Mouse (Mus musculus): ENCODE results near the gene Gak.
"Not testable (repeated sequence)": the region's sequence is repeated elsewhere in the genome, so short reads cannot be mapped to it uniquely, and the experiment has no call there.

The Gak gene

DNA sequence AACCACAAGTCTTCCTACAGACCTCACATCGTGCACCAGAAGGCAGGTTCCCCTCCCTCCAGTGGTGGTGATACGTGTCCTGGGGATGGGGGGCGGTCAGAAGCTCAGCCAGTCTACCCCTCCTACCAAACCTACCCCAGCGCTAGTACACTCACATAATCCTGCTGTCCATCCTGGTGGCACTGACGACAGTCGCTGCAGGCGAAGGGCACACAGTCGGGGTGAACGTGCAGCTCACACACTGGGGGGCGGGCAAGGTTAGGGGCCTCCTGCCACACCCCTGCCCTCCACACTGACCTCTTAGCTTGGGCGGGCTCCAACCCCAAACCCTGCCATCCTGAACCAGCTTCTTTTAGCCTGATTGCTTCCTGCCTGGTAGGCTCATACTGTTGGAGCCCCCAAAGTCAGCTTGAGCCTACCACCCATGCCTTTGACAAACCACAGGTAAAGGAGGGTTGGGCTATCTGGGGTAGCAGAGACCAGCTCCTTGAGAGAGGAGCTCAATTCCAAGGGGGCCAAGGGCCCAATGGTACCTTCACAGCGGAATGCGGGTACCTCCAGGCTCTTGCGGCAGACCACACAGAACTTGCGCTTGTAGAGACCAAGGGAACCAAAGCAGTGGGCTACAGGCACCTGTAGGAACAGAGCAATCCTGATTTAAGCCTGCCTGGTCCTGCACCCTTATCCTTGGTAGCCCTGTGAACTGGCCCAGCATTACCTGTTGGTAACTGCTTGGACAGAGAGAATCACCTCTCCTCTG lies 26.5 kb upstream of the Gak start:
- DNase-seq (ENCODE audit: low read depth, low spot score): no peak

DNA sequence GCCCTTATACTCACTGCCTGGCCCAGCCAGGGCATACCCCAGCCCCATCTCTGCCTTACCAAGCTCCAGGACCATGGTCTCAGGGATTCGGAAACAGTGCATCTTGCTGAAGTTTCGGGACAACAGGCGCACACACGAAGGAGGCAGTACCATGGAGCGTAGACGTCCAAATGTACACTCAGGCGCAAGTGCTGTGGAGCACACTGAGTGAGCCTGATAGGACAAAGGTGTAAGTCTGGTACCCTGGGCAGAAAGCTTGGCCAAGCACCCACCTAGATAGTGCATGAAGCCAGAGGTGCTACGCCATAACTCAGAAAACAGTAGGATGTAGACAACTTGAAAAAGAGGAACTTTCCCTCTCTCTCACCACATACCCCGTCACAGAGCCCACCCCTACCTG lies 25.8 kb upstream of the Gak start:
- no peak for DNase-seq (ENCODE audit: low read depth, low spot score)

DNA sequence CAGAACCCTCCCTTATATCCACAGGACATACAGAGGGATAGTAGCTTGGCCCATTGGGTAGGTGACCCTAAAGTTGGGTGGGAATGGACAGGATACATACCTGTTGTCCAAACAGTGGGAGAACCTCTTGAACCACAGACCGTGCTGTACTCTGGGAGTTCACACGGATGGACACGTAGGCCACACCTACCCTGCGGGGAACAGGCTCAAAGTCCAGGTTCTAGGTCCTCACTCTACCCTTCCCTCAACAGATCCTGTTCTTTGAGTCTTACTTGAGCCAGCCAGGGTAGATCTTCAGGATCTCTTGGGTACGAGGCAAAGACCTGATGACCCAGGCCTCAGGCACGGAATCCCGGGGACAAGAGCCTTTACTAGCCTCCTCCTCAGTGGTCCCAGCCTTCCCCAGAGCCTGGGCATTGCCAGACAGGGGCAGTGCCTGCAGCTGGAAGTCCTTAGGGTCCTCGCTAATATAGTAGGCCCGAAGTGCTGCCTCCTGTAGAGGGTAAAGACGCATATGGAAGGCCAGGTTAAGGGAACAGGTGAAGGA lies 25.0 kb upstream of the Gak start:
- no peak for DNase-seq (ENCODE audit: low read depth, low spot score)

DNA sequence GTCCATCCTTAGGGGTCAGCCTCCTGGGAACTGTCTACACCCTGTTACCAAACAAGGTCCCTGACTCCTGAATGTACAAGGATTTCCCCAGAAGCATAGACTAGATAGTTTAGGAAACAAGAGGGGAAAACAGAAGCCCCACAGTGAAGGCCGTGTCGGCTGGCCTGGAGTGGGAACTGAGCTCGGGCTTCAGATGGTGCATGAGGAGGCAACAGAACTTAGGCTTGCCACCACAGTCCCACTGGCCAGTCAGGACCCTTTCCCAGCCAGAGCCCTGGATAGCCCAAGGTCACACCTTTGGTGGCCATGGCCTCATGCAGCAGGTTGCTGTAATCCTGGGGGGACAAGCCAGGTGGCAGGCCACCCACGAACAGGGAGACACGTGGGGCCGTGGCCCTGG lies 23.8 kb upstream of the Gak start:
- DNase-seq (ENCODE audit: low read depth, low spot score): no peak

DNA sequence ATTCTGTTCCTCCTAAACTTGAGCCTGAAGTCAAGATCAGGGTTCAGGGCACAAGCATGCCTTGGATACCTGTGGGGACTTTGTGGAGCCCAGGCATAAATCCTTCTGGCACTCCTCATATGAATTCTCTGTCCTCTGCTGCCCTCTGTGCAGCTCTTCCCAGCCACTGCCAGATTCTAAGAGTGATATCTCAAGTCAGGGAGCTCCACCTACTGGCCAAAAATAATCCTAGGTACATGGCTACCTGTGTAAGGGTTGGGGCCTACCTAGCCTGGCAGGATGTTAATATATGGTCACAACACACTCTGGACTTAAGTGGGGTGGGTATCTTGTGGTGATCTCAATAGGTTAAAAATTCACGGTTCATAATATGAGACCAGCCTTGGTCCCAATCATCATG lies 22.3 kb upstream of the Gak start:
- DNase-seq (ENCODE audit: low read depth, low spot score): peak; percentile 58

DNA sequence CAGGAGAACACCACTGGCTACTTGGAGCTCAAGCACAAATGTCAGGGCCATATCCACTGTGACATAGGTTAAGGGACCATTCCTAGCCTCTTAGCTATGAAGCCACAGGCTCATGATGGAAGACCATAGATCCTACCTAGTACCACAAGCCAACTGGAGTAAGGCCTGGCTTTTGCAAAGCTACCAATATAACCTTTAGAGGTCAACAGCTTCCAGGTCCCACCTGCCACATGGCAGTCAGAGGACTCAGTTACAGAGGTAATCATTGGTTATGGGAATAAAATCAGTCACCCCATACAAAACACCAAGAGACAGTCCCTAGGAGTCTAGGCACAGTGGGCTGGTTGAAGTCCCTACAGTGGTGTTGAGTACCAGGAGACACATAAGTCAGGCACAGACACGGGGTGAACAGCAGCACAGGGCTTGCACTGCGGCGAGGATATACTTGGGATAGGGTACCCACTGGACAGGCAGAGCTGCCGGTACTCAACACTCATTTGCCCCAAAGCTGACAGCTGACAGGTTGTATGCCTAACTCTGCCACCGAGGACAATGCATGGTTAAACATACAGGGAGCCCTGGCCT lies 21.7 kb upstream of the Gak start:
- DNase-seq (ENCODE audit: low read depth, low spot score): no peak

DNA sequence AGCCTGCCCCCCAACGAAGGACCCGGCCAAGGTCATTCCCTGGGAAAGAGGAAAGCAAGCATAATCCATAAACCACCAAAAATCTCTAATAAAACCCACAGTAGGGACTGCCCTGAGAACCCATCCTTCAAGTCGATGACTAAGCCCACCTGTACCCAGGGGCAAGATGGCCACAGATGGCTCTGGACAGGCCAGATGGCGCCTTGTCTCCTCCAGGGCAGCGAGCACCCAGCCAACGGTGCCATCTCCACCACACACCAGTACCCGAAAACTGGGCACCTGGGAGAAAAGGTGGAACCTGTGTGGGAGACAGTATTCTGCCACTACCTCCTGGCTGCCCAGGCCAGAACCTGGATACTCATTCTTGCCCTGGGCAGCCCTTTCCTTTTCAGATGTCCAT lies 20.8 kb upstream of the Gak start:
- no peak for DNase-seq (ENCODE audit: low read depth, low spot score)

DNA sequence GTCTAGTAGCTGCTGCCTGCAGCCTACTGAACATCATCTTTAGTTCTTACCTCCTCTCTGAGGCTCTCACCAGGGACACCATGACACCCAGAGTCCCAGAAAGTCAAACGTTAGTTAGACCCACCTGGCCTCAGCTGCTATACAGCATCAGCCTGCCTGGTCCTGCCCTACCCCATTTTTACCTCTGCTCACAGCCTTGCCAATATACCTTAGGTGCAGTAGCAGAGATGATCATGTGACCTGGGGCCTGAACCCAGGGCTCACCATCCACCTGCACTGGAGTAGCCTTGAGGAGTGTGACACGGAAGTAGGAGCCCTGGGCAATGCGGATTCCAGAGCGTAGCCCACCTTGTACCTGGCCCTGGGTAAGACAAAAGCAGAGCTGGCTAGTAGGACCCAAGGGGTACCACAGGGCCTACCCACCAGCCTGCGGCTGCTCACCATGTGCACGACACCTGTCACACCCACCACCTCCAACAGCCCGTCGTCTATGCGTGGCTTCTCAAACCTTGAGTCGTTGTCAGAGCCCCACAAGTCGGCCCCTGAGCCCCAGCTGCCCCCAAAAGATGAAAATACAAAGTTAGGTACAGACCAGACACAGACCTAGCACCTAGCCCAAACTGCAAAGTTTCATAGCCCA lies 19.5 kb upstream of the Gak start:
- no peak for DNase-seq (ENCODE audit: low read depth, low spot score)

DNA sequence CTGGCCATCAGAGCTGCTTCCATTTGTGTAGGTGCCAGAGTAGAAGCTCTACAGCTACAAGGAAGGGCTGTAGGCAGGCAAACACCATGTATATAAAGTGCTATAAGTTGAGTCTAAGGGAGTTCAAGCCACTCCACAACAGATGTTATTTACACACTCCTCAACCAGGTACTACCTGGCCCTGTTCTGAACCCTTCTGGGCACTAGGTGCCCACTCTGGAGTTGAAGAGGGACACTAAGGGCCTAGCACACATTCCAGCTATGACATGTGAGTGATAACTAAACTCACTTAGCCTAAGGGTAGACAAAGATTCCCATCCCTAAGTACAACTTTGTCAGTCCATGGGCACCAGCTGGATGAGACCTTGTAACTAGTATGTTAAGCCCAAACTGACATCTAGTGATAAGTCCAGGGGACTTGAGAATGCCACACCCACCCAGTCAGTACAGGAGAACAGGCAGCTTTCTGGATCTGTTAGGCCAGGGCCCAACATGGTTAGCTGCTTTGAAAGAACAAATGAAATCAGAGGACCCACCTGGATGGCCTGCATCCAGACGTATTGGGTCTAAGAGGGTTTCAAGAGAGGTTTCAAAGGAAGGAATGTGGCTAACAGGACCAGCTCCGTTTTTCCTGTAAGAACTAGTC lies 18.4 kb upstream of the Gak start:
- DNase-seq (ENCODE audit: low read depth, low spot score): no peak

DNA sequence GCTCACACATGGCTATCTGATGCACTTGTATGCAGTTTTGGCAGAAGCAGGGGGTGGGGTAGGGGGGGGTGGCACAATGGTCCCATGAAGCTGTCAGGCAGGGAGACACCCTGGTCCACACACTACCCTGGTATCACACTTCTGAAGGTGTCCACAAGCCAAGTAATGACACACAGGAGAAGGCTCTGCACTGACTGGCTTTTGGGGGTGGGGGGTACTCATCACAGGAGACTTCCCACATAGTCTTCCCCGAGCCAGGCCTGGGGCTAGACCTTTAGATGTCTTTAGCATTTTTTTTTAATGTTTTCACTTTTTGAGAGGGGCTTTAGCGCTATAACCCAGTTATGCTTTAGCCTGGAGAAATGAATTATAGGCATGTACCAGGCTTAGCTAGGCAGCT lies 17.8 kb upstream of the Gak start:
- no peak for DNase-seq (ENCODE audit: low read depth, low spot score)

DNA sequence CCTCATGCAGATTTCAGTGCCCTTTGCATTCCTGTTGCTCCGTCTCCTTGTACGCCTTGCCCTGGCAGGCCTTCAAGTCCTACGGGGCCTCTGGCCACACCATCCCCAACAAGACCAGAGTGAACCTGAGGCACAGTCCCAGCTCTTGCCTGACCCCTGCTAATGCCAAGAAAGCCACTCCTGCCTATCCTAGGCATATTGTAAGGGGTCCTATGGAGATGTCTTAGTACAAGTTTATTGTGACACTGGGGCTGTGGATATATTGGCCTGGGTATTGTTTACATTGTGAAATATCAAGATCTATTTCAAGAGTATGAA lies 16.7 kb upstream of the Gak start:
- no peak for DNase-seq (ENCODE audit: low read depth, low spot score)

DNA sequence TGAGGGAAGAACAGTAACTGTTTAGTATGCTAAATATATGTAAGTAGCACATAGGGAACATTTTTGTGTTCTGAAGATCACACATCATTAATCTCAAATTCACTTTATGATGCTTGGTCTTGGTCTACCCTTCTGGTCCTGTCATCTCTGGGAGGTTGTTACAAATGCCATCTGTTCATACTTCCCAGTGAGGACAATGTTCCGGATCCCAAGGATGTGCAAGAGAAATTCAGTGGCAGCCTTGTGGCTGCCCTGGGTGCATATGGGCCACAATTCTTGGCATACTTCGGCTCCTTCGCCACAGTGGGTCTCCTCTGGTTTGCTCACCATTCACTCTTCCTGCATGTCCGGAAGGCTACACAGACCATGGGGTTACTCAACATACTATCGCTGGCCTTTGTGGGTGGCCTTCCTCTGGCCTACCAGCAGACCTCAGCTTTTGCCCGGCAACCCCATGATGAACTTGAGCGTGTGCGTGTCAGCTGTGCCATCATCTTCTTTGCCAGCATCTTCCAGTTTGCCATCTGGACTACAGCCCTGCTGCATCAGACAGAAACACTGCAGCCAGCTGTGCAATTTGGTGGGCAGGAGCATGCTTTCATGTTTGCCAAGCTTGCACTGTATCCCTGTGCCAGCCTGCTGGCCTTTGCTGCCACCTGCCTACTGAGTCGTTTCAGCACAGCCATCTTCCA lies 16.2 kb upstream of the Gak start:
- no peak for DNase-seq (ENCODE audit: low read depth, low spot score)

DNA sequence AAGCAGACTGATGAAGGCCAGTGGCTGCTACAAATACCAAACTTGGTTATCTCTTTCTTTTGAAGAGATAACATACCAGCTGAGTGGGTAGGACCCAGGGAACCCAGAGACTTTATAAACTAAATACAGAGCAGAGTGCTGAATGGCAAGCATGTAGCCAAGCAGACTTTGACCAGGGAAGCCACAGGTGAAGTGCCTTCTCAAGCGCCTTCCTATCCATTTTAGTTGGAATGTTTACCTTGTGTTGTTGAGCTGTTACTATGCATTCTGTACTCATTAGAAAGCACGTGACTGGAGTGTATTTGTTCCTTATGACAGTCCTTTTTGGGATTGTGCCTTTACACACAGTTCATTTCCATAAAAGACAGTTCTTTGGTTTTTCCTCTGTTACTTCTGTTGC lies 14.1 kb upstream of the Gak start:
- no peak for DNase-seq (ENCODE audit: low read depth, low spot score)

DNA sequence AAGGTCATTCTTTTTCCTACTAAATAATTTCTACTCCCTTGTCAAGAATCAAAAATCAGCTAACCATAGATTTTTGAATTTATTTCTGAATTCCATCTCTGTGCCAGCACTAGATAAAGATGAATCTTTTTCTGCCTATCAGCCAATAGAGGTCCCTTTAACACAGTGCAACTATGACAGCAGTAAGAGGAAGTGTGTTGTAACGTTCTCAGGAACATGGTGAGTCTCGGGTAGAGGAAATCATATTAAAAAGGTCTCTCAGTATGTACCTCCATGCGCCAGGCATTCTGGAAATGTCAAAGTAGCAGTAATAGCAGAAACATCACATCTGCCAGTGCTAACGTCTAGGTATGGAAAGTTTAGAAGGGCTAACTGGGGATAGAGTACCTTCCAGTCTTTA lies 6.6 kb upstream of the Gak start:
- DNase-seq (ENCODE audit: low read depth, low spot score): no peak

DNA sequence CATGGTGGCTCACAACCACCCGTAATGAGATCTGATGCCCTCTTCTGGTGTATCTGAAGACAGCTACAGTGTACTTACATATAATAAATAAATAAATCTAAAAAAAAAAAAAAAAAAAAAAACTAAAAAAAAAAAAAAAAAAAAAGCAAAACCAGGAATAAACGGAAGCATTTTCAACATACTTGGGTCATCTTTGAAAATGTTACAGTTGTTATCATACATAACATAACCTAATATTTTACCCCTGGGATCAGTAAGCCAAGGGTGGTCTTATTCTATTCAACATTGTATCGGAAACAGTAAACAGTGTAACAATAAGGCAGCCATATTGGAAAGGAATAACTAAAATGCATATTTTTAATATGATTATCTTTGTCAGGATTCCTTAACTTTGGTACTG lies 4.5 kb upstream of the Gak start:
- DNase-seq (ENCODE audit: low read depth, low spot score): not testable (repeated sequence)

DNA sequence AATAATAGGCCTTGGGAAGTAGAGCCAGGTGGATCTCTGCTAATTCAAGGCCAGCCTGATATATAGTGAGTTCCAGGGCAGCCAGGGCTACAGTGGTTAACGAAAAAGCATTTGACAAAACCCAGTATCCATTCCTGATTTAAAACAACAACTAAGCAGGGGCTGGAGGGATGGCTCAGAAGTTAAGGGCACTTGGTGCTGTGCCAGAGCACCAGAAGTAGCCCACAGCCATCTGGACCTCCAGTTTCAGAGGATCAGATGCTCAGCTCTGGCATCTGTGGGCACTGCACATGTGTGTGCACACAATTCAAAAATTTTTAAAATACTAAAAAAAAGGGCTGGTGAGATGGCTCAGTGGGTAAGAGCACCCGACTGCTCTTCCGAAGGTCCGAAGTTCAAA lies 4.1 kb upstream of the Gak start:
- no peak for DNase-seq (ENCODE audit: low read depth, low spot score)

DNA sequence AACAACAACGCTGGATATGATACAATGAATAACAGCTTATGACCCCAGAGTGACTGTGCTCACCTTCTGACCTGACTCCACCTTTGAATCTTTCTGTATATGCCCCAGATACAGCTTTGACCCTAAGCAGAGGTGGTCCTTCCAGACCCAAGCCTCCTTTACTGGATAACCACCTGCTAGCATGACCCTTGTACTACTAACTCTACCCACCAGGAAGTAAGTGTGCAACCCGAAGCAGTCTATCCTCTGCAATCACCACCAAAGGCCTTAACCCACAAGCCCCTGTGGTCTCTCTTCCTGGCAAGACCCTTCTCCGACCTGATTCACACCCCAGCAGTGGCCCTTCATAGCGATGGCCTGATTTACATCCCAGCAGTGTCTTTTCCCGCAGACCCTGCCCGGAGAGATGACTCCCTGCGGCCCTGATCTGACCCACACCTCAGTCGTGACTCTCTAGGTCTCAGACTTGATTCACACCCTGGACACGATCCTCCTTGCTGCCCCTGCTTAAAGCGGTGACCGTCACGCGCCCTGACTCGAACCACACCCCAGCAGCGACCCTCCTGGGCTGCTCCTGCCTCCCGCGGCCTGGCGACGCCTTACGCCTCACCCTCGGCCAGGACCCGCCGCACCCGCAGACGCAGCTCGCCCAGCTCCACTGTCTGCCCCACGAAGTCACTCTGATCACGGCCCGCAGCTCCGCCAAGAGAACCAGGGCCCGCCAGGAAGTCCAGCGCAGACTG lies 493 bp downstream of the Gak start:
- DNase-seq (ENCODE audit: low read depth, low spot score): no peak

DNA sequence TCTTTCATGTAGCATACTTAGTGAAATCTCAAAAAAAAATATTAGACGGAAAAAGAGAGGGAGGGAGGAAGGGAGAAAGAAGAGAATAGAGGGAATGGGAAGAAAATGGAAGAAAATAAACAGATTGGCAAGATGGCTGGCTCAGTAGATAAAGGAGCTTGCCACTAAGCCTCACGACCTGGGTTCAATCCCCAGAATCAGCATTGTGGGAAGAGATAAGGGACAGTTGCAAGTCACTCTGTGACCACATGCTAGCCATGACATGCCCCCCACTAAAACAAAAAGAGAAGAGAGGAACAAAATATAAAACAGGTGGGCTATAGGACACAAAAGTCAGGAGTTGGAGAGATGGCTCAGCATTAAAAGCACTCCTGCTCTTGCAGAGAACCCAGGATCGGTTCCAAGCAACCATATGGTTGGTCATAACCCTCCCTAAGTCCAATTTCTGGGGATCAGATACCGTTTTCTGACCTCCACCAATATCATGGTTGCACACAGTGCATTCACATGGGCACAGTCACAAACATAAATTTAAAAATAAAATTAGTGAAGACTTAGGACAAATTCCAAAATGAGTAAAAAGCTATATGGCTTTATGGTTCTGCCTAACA lies 3.4 kb downstream of the Gak start:
- no peak for DNase-seq (ENCODE audit: low read depth, low spot score)

DNA sequence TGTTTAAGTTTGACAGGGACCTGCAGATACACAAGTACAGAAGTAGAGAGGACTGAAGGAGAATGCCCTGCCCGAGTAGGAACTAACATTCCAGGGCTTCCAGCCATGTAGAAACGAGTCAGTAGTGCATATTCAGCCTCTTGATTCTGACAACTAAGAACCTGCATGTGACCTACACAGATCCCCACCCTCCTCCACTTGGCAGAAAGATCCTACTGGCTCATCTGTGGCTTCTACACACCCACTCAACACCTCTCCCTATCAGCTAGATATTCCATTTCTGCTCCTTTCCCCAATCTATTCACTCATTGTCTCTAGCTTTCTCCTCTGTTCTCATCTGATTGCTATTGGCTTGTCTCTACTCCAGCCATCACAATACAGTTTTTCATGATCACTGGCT lies 7.7 kb downstream of the Gak start:
- no peak for DNase-seq (ENCODE audit: low read depth, low spot score)

DNA sequence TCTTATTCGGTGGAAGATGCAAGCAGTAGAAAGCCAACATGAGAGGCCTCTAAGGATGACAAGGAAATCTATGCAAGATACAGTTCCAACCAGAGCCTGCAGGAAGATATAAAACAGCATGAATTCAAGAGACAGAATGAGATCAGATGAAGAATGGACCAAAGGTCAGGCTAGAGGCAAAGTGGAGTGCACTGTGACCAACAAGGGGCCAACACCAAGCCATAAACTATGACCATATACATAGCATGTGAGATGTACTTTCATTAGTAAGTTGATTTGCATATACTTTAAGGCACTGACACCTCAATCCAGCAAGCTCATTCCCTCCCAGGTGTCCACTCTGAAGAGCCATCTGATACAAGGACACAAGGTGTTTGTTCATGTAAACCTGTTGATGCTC lies 19.1 kb downstream of the Gak start:
- DNase-seq (ENCODE audit: low read depth, low spot score): no peak

DNA sequence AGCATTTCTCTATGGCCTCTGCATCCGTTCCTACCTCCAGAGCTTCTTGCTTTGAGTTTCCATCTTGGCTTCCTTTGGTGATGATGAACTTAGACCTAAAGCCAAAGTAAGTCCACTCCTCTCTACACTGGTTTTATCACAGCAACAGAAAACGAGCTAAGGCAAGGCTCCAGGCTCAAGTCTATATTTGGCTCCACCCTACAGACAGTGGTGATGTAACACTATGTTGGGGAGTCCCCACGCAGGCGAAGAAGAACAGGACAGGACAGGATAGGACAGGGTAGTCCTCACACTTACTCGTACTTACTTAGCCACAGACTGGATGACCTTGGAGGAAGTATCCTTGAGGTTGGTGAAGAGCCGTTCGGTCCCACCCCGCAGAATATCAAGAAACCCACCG lies 27.0 kb downstream of the Gak start:
- no peak for DNase-seq (ENCODE audit: low read depth, low spot score)

Measured in retina, postnatal 7 days (tissue).